Mouse (Mus musculus) left cerebral cortex, adult 11 months (tissue): ENCODE measurements at regions not wholly inside any gene's neighbourhood (a gene's known extent, or its start where the extent isn't known, plus 50 kb on each side); places are given as distances from the start of the nearest gene placed in this dataset.
A peak's percentile ranks its signal among the peaks of the same experiment; 100 is the strongest.

Experiments
- DNase-seq: peaks from one replicate; pipeline ENCODE4 v3.0.0; 2022; ENCODE audit warnings: low spot score

- DNase-seq = no peak
Measured at GRCm38 (mm10) chr6:108910330-108910729, 81.9 kb downstream of the Edem1 start.

GRCm38 (mm10) chr6:108912539-108912938 is 84.1 kb downstream of the Edem1 start:
- no peak for DNase-seq

DNA sequence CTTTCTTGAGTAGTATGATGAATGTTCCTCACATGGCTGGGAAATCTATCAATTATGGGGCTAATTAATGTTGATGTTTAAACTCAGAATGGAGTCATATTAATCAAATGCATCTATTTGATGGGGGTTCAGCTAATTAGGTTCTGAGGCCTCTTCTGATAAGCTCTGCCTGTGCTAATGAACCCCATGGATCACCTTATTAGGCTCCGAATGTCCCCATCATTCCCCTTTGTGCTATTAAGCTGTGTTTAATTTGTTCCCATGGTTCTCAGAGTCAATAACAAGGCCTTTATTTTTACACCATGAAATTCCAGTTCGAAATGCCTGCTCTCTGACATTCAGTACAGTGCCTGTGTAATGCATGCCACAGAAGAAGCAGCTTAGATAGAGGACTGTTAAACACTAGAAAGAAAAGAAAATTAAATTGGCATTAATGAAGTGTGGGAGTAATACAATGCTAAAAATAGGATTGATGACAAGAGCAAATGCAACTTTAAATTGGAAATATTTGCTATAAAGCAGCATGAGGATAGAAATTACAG is 91.0 kb downstream of the Edem1 start:
- no peak for DNase-seq

DNA sequence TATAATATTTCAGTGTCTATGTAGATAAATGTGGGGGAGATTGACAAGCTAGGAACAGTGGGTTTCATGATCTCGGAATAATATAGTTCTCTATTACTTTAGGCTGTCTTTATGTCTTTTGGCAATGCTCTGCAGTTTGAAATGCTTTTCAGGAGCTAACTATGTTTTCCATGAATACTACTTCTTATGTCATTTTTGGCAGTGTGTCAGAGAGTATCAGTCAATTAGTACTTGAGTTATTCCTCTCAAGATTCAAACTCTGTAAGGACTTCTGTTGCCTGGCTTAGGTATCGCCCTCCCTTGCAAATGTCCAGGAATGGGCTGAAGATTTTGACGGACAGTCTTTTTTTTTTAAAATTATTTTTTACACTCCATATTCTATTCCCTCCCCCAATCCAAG is 92.7 kb downstream of the Edem1 start:
- no peak for DNase-seq

- DNase-seq = no peak
Measured at GRCm38 (mm10) chr6:108922564-108922963, 94.1 kb downstream of the Edem1 start.

GRCm38 (mm10) chr6:108928981-108929380 is 100.5 kb downstream of the Edem1 start:
- peak; percentile 12 for DNase-seq

DNA sequence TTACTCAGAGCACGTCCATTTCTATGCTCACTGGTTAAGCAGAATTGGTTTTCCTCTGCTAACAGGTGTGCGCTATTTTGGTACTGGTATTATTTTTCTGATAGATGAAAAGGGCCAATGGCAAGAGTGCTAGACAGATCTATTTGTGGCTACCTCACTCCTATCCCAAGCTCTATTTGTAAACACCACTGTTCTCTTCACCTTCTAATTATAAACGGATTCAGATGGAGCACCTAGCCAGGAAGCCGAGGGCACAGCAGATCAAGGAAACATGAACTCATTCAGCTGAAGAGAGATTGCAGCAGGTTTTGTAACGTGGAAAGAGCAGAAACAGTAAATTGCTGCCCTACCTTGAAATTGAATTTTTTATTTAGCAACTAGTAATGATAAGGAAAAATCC is 110.2 kb downstream of the Edem1 start:
- DNase-seq = no peak

DNA sequence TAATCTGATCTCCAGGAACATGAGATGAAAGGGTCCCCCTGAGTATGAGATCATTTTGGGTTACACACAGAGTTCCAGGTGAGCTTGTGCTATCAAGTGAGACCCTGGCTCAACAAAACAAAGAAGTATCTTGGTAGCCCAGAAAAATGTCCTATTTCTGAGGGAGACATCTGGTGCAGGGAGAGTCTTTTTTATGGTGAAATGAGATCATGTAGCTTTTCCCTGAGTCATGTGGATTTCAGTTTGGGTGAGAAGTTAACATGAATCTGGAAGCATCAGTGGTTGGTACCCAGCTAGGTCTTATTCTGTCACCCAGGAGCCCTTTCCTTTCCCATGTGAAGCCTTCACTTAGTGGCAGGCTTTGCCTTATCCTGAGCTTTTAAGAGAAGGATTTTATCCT is 113.8 kb downstream of the Edem1 start:
- DNase-seq = no peak

DNA sequence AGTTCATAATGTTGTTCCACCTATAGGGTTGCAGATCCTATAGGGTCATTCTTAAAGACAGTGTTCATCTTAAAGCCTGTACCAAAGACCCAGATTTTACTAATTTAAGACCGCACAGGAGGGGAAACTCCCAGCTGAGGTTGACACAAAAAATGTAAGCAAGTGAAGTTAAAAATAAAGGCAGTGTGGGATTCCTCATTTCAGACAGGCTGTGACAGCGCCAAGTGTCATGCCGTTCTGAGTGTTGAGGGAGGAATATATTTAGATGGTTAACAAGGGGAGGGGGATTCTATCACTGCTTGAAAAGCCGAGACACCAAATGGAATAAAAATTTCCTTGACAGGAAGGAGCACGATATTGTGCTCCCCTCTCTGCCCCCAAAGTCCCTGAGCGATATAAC is 123.9 kb downstream of the Edem1 start:
- no peak for DNase-seq

- no peak for DNase-seq
Measured at GRCm38 (mm10) chr6:108962810-108963209, 134.4 kb downstream of the Edem1 start.

DNA sequence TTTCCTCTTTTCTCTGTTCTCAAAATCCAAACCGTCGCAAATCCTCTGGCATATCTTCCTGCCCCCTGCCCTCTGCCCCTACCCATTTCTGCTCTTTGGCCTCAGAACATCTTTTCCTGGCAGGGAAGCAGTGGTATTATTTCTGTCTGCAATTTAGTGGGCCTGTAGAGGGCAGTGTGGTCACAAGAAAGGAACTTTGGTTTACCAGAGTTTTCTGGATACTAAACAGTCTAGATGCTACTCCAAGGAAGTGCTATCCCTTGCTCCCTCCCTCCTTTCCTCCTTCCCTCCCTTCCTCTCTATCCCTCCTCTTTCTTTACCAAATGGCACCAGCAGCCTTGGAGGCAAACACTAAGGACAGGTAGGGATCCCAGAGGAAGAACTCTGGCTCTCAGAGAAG is 134.9 kb downstream of the Edem1 start:
- peak; percentile 58 for DNase-seq

DNA sequence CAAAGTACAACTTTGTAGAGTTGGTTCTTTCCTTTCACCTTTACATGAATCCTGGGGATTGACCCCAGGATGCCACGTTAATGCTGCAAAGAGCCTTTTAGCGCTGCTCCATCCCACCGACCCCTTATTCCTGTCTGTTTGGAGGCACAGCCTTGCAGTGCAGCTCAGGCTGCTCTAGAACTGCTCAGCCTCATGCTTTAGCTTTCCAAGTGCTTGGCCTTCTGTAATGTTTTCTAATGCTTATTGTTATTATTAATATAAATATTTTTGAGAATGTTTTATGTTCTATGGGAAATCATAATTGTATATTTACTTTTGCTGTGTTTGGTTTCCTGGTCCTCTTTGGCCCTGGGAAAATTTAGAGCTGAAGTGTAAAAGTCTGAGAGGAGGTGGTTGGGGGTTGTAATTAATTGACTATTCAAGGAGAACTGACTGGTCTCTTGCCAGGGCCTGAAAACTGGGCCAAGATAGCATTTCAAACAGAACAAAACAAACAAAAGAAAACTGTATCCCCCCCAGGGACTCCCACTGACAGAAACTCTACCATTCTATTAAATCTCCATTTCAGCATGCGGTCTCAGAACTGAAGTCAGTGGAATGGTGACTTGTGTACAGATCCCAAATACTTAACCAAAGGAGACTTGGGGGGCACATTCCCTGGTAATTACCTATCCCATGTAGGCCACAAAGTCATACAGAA is 141.2 kb downstream of the Edem1 start:
- no peak for DNase-seq

DNA sequence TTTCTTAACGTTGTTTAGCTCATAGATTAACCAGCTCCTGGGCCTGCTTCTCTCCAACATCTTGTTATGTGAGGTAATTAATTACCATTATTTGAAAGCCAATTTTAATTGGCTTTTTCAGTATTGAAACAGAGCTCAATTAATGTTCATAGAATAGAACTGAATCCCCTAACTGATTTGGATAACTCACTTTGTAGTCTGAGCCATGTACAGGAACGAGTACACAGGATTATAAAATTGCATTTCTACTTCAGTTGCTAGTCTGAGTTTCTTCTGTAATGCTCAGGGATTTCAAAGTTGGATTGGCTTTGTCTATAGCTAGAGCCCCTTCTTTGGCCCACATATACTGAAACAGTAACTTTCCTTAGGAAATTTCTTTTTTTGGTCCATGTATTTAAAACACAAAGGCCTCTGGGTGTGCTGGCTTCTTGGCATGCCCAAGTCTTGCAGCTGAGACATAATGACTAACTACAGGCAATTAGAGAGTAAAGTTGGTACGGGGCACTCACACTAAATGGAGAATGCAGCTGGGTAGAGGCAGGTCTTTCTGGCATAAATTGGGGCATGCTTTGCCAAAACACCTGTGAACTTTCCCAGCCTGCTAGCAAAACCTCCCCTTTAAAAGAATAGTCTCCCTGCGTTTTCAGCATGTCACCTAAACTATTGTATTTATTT is 143.1 kb downstream of the Edem1 start:
- no peak for DNase-seq

- DNase-seq = no peak
Measured at GRCm38 (mm10) chr6:108973701-108974100, 145.3 kb downstream of the Edem1 start.

DNA sequence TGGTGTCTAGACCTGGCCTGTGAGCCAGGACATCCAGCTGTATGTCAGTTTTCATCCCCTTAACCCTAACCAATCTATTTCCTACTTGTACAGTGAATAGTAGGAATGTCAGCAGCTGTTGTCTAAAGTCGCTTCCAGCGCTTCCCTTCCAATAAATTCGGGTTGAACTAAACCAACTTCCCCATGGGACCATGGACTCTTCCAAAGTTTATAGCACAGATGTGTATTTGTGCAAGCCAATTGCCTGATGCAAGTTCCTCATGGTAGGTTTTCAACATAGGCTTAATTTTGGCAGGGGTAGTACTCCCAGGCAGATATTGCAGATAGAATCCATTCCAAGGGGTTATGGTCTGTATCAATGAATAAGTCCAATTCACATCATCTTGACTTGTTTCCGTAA is 161.1 kb downstream of the Edem1 start:
- no peak for DNase-seq

DNA sequence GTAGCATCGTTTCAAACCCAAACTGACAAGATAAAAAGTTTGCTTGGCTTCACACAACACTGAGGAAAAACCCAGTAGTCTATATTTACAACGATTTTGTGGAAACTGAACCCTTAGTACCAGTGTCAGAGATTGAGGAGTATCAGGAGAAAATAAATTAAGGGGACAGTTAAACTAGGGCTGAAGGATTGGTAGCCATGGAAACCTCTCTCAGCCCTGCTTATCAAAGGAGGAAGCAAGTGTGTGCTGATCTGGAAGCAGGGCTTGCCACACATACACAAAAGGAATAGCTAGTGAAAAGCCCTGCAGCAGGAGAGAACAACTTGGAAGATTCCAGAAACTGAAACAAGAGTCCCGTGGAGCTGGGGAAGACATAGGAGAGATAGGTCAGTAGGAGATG is 165.3 kb downstream of the Edem1 start:
- no peak for DNase-seq

DNA sequence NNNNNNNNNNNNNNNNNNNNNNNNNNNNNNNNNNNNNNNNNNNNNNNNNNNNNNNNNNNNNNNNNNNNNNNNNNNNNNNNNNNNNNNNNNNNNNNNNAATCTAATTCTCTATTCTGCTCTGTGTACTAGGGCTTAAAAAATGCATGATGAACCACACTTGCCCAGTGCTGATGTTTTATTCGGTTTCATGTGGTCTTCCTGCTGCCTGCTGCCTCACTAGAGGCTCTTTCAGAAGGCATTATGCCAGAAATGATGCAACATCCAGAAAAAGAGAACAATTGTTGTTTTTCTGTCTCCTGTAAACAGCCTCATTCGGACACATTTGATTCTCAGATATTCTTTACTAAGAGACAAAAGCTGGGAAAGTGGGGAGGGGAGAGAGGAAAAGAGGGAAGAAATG is 176.0 kb downstream of the Edem1 start:
- DNase-seq = no peak

- no peak for DNase-seq
Measured at GRCm38 (mm10) chr6:109009364-109009763, 180.9 kb downstream of the Edem1 start.

- DNase-seq = no peak
Measured at GRCm38 (mm10) chr6:109009793-109010192, 181.4 kb downstream of the Edem1 start.

GRCm38 (mm10) chr6:109019731-109020130 is 191.3 kb downstream of the Edem1 start:
- DNase-seq = peak; percentile 23
